Mouse (Mus musculus) ES-CJ7 (cell line): ENCODE measurements around the gene Hist1h3f.

Experiments used
- DNase-seq: peaks from one replicate; pipeline ENCODE4 v3.0.0; 2011; ENCODE audit warnings: low read depth, low spot score

The Hist1h3f gene

DNA sequence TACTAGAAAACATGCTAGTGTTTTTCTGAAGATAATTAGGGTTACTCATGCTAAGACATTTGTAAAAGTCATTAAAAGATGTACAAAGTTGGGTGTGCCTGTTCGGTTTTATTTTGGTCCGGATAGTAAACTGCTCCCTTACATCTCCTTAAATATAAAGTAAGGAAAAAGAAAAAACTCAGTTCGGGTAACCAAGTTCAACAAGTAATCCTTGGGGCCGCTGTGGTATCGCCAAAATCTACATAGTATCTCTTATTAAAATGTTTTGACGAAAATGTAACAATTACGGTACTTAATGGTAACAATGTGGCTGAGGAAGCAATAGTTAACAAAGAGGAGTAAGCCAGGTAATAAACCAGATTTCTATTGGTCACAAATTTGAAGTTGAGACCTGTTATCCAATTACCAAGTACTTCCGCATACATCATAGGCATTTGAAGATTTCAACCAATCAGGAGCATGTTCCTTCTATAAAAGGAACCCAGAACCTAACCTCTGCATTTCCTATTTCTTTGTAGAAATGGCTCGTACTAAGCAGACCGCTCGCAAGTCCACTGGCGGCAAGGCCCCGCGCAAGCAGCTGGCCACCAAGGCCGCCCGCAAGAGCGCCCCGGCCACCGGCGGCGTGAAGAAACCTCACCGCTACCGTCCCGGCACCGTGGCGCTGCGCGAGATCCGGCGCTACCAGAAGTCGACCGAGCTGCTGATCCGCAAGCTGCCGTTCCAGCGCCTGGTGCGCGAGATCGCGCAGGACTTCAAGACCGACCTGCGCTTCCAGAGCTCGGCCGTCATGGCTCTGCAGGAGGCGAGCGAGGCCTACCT is at the start of gene Hist1h3f:
Gene Hist1h3f (plus strand): TSS at position 88 of the 822 bp plus-strand sequence.
- peak; percentile 97 for DNase-seq

GRCm38 (mm10) chr13:23495526-23495925 is 48.3 kb upstream of the Hist1h3f start:
- DNase-seq: peak; percentile 62

DNA sequence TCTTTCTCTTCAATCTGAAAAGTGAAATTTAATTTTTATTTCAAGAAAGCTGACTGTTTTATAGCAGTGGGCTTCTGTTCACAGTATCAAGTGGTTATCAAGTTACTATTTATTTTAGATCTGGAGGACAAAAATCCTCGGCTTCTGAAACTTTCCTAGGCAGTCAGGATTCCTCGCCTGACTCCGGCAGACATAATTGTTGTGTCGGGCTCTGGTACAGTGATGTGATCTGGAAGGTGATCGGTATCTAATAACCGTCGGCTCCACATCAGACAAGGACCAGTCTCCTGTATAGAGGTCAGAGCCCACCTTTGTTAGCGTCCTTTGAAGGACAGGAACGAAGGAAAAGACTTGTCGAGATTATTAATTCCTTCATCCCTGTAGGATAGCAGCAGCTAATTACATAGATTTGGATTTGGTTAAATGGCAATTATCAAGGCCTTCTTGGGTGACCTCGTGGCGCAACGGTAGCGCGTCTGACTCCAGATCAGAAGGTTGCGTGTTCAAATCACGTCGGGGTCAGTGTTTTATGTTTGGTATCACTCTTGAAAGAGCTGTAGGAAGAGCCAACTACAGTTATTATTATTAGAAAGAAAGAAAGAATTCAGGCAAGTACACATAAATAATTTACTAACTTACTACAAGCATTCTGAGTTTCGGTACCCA is 46.1 kb upstream of the Hist1h3f start:
- DNase-seq: peak; percentile 84

GRCm38 (mm10) chr13:23498653-23499052 is 45.2 kb upstream of the Hist1h3f start:
- no peak for DNase-seq

GRCm38 (mm10) chr13:23499943-23500342 is 43.9 kb upstream of the Hist1h3f start:
- DNase-seq: no peak

DNA sequence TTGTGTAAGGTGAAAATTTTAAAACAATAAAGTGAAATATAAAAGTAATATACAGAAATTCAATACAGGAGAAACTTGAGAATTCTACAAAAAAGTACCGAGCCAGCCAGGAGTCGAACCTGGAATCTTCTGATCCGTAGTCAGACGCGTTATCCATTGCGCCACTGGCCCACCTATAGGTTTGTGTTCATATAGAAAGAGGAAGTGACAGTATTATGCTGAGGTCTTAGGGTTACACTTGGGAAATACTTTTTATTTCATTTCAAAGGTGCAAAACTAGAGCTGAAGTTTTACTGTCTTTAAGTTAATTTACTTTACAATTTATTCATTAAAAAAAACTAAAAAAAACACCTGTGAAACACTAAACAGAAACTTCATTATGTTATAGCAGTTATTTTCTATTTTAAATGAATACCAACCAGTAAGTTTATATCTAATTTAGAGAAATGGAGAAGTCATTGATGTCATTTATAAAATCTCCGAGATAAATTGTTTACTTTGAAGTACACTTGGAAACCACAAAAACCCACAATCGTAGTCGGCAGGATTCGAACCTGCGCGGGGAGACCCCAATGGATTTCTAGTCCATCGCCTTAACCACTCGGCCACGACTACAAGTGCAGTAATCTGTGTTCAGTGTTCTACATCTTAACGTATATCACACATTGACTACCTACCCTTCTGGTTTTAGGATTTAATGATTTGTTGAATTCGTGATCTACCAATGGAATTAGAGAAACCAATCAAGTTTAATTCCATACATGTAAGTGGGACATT is 43.2 kb upstream of the Hist1h3f start:
- peak; percentile 91 for DNase-seq

DNA sequence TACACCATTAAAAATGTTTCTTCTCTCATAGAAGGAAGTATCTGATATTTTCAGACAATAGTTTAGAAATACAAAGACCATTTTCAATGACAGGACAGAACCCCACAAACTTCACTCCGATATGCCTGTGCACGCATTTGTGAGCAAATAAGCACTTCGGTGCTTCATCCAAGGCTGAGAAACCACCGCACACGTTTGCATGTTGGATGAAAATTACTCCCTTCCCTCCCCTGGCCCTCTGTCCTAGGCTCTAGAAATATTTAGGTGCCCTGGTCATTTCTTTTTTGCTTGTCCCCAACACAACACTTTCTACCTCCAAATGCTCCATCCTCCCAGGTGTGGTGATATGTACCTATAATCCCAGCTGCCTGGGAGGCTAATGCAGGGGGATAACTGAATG is 42.3 kb upstream of the Hist1h3f start:
- DNase-seq: no peak

GRCm38 (mm10) chr13:23502031-23502567 is 41.8 kb upstream of the Hist1h3f start:
- no peak for DNase-seq

DNA sequence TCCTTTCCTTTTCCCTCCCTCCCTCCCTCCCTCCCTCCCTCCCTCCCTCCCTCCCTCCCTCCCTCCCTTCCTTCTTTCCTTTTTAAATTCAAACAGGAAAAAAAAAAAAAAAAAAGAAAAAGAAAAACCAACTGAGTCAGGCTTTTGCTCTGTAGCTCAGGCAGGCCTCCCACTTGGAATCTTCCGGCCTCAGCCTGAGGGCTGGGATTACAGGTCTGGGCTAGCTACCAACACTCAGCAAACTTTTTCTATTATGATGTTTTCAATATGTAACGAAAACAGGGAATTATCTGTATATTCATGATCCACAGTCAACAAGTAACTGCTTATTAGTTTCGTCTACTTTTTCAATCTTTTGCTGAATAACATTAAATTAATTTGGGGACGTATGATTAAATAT is 40.9 kb upstream of the Hist1h3f start:
- DNase-seq: no peak

GRCm38 (mm10) chr13:23503797-23504196 is 40.1 kb upstream of the Hist1h3f start:
- peak; percentile 87 for DNase-seq

DNA sequence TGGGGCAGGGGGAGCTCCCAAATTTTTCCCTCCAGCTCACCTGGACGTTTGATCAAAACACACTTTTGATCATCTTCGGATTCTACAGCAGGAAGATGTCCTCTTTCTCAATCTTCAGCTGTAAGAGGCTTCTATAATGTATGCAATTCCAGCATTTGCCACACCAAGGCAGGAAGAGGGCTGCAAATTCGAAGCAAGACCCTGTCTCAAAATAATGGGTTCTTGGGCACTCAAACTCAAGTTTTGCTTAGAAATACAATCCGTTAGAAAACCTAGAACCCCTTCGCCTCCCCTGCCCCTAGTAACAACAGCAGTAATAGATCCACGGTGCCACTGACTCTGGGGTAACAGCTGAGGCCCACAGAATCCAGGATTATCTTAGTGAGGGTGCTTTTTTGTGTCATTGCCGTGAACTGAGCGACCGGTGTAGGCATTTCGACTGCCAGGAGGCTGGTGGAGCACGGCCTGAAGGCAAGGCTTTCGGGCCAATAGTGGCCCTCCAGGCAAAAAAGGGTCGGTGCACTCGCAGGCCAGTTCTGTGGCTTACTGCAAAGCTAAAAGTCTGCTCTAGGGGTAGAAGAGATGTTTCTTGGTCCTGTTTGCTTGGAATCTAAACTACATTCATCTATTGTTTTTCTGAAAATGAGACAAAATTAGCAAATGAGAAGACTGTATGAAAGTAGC is 38.0 kb upstream of the Hist1h3f start:
- peak; percentile 73 for DNase-seq

- peak; percentile 84 for DNase-seq
Observed at GRCm38 (mm10) chr13:23506351-23506750, 37.5 kb upstream of the Hist1h3f start.

- DNase-seq: peak; percentile 92
Observed at GRCm38 (mm10) chr13:23506819-23507515, 36.9 kb upstream of the Hist1h3f start.

DNA sequence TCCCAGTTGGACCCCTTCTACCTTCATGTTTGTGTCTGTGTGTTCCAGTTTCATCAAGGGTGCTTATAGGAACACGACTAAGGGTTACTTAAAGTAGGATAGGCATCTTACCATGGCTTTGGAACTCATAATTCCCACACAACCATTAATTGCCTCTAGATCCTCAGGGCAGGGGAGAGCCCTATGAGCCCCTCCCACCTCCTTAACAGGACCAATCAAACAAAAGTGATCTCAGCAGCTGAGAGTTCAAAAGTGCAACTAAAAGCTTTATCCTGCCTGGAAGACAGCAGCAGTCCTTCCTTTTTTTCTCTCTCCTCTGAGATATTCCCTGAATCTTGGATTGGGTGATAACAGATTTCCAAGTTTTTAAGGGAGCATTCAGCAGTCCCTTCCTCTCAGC is 33.7 kb upstream of the Hist1h3f start:
- DNase-seq: no peak

DNA sequence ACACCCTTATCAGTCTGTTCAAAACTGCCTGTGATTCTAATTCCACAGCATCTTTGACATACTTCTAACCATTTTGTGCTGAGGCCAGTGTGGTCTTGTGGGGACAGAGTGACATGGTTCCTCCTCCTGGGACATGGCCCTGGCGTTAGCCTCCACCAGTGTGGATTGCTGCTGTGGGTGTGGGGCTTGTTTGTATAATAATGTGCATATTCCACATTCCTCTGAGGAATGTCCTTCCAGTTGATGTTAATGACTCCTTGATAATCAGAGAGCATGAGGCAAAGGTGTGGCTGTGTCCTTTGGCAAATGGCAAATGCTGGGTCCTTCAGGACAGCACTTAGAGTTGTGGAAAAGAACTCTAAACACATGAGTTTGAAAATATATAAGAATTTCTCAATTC is 30.3 kb upstream of the Hist1h3f start:
- peak; percentile 59 for DNase-seq

DNA sequence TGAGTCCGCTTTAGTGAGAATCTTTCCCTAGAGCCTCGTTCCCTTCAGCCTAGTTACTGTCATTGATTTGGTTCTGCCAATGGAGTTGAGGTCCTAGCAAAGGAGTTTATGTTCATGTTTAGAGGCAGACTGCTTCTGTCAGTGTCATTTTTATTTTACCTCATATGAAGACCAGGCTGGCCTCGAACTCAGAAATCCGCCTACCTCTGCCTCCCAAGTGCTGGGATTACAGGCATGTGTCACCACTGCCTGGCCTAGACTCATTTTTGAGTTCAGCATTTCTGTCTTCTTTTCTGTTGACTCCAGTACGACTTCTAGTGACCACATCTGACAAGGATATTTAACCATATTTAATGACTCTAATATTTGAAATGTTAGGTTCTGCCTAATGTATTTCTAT is 28.6 kb upstream of the Hist1h3f start:
- peak; percentile 72 for DNase-seq

DNA sequence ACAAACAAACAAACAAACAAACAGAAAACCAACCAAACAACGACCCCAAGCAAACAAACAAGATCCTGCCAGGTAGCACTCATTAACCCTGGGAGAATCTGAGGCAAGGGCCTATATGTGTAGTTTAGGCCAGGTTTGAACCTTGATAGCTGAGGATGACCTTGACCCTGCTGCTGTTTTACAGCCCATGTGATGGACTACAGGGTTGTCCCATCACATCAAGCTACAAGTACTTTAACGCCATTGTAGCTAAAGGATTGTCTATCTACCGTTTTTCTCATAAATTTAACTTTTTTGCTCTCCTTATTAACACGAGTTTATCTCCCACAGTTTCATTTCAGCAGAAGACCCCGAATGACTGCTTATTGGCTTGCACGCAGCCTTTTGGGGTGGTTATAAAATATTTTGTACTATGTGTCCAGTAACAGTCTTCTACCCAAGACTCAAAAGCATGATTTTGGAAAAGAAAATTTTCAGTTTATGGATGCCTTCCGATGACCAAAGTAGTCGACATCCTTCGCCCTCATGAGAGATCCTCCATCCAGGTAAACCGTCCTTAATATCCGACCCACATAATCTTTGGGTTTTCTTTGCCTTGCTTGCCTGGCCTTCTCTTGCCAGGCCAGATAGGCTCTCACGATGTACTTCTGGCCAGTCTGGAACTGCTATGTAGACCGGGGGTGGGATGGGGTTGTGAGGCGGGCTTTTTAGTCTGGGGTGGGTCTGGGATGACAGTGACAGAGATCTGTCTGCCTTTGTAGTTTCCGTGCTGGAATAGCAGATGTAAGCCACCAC is 27.8 kb upstream of the Hist1h3f start:
- peak; percentile 82 for DNase-seq

DNA sequence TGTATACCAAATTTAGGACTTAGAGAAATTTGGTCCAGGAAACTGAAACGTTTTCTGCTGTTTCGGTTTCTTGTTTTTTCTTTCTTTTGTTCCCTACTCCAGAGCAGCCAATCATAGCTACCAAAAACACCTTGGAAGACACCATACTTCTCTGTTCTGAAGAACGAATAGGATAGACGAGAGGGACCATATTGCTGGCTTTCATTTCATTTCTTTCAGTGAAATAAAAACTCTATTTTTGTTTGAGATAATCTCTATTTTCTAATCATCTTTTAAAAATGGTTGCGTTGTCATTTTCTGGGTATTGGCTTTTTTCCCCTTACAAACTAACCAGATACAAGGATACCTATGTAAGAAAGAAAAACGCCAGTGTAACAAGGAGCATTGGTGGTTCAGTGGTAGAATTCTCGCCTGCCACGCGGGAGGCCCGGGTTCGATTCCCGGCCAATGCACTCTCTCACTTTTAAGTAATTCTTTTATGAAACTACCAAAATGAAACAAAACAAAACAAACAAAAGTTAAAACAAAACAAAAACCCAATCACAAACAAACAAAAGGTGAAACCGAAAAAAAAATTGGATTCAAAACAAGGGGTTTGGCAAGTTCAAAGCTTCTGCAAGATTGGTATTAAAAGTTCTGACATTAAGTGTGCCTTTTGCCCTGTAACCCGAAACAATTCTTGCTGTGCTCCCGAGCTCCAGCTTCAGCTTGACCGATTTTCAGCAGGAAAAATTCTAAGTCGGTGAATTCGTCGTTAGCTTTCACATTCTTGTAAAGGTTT is 26.8 kb upstream of the Hist1h3f start:
- peak; percentile 63 for DNase-seq
